Mouse (Mus musculus) left cerebral cortex, adult 9 months (tissue): ENCODE results near the gene Limk2.

Experiments
- DNase-seq, 2 experiments: peaks; one replicate each; pipeline ENCODE4 v3.0.0; 2022; ENCODE audit warnings: low spot score in 2 of 2

Gene Limk2

DNA sequence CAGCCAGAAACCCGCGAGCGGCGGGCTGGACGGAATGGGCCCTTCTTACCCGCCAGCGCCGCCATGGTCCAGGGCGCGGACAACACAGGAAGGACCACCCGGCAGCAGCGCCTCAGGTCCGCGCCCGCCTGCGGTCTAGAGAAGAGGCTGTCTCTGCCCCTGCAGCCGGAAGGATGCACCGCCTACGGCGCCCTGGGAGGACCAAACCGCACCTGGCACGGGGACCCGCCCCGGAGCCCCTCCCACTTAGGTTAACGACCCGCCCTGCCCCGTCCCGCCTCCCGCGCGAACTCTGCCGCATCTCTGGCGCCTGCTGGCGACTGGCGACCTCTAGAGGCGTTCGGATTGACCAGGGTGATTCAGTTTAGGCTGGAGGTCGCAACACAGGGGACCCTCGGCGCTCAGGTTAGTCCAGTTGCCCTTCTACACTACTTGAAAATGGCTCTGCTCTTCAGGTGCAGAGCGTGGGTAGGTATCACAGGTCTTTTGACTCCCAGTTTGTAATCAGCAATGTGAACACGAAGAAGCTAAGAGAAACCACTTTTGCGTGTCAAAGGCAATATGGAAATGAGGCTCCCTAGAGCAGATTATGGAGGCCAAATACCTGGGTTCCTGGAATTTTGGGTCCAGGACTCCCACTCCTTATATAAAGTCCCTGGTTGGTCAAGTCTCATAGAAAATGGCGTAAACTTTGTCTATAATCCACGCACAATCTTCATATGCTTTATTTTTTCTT is at the start of gene Limk2:
Gene Limk2, minus strand, starts transcription at position 193 of the 736 bp plus-strand sequence.
- DNase-seq: peak; percentile 43 to 85

DNA sequence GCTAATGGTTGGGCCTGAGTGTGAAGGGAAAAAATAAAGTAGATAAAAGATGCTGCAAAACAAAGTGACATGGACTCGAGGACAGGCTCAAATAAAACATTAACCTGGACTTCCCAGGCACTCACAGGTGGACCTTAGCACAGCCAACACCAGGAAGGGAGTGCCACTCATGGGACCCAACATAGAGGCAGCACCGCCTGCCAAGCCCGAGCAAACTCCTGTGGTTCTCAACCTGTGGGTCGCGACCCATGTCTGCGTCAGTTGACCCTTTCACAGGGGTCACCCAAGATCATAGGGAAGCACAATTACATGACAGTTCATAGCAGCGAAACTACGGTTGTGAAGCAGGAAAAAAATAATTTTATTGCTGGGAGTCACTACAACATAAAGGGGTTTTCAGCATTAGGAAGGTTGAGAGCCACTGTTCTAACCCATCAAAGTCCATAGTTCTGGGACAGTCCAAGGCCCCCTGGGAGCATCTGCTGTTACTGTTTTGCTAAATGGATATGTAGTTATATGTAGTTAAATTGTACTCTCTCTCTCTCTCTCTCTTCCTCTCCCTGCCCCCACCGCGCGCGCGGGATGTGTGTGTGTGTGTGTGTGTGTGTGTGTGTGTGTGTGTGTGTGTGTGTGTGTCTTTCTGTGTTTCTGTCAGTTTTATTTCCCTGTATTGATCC is 49.6 kb upstream of the Limk2 start:
- no peak for DNase-seq

DNA sequence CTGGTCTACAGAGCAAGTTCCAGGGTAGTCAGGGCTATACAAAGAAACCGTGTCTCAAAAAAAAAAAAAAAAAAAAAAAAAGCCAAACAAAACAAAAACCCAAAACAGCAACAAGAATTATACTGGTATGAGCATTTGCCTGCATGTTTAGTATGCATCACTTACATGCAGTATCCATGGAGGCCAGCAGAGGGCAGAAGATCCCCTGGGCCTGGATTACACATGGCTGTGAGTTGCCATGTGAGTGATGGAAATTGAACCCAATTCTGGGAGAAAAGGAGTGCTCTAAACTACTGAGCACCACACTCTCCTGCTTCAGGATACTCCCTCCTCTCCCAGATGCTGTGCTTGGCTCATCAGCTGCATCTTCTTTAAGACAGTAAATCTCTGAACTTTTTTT is 47.4 kb upstream of the Limk2 start:
- DNase-seq: peak in 1 of 2 experiments; percentile 75

DNA sequence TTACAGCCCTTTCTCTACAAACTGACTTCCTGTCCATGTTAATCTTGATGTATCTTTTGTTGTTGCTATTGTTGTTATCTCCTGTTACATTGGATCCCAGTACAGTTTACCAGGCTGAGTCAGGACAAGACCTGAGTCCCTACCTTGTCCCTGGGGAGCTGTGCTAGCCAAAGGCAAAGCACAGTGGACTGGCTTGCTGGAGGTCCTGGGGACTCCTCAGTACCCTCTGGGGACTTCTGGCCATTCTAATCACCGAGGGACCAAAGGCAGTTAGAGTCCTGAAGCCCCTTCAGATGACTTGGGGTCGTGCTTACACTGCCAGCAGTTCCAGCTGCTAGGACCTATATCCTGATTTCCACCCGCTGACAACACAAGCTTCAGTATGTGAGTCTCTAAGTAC is 45.5 kb upstream of the Limk2 start:
- DNase-seq: no peak

DNA sequence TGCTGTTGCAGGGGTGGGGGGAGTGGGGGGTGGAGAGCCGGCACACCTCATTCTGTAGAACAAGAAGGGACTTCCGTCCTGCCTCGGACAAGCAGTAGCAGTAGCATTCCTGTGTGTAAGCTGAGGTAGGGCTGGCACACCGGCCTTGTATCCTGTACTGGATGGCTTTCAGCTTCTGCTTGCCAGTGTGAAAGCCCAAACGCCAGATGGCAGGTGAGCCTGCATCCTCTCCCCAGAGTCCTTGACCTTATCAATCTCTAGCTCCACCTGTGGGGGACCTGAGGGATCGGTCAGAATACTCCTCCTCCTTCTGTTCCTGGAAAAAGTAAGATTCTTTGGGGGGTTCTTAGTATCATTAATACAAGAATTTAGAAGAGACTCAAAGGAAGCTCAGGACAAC is 44.5 kb upstream of the Limk2 start:
- DNase-seq: no peak

DNA sequence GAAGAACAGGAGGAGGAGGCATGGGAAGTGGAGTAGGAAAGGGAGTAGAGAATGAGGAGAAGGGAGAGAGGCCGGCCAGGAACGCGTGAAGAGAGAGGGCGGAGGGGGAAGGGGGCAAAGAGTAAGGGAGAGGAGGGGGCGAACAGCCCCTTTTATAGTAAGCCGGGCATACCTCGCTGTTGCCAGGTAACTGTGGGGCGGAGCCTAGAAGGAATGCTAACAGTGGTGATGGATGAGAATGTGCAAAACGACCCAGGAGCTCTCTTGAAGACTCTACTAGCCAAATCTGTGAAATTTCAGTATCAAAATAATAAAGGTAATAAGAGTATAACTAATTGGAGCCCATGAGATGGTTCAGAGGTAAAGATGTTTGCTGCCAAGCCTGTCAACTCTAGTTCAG is 43.8 kb upstream of the Limk2 start:
- peak in 1 of 2 experiments; percentile 28 for DNase-seq

DNA sequence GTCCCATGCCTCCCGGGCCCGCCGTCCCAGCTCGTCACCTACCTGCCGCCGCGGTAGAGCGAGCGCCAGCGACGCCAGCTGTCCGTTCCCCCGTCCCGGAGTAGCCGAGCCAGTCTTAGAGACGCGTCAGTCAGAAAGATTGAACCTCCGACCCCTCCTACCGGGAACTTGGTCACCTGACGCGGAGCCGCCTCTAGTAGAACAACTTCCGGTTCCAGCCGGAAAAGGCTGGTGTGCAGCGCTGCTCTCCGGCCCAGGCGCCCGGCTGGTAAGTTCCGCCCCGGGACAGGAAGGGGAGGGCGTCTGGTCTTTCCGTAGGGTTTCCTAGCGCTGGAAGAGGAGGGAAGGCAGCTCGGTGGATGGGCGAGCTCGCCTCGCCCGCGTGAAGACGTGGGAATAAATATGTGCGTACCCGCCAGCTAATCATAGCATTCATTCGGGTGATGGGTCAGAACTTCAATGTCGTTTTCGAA is 43.2 kb upstream of the Limk2 start, which contains the start of gene Rnf185:
Gene Rnf185, minus strand, starts transcription at position 197 of the 473 bp plus-strand sequence.
- DNase-seq: peak; percentile 87 to 94

DNA sequence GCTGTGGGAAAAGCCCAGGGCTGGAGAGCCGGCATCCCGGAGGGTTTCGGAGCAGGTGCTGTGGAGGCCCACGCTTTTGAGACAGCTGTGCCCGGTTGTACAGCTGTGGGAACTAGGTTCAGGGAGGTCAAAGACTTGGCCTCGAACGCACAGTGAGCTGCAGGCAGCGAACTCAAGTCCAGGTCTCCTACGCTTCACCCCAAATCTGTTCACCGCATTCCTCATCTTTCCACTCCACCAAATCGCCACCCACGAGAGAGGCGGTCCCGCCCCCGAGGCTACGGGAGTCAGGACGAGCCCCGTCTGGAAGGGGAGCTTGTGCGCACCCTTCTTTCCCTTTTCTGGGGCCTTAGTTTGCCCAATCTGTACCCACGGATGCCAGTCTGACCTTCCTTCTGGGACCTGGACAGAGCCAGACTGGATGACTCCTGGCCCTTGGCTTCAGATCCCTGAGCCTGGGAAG is 42.7 kb upstream of the Limk2 start:
- DNase-seq: peak; percentile 35 to 44

DNA sequence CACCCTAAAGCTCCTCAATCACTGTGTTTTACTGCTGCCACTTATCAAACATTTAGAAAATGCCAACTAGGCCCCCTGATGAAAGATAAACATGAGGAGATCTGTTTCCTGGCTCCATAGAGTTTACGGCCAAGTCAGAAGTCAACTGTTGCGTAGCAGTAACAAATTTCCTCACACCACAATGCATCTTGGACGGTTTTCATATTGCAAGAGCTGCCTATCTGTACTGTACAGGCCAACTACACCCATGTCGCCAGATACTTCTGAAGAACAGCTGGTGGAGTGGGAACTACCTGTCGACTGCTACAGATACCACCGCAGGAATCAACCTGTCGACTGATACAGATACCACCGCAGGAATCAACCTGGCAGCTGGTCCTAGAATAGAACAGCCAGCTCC is 35.9 kb upstream of the Limk2 start:
- no peak for DNase-seq

DNA sequence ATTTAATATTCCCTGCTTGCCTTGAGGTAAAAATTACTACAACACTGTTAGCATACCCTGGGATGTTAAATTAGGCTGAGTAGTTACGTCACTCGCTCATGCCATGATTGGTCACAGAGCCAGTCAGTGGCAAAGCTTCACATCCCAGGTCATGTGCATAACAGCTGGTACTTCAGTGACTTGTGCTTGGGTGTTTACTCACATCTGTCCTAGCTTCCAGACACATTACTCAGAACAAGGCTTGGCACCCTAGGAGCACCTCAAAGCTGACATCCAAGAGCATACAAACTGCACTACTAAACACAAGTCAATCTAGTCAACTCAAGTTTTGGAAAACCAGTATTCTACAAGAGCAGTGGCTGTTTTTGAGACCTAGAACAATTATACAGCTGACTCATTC is 34.1 kb upstream of the Limk2 start:
- no peak for DNase-seq

DNA sequence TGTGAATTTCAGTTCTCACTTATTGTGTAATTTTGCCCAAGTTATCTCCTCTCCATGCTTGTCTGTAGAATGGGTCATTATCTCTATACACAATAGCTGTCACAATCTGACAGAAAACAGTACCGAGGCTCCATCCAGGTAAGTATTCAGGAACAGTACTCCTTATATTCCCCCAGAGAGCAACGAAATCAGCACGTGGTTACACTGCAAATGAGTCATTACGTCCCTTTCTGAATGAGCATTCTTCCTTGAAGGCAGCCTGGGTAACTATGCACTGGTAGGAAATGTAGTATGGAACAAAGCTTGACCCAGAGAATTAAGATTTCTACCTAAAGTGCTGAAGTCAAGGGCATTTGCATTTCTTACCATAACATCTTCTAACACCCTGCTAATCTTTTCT is 33.7 kb upstream of the Limk2 start:
- no peak for DNase-seq

DNA sequence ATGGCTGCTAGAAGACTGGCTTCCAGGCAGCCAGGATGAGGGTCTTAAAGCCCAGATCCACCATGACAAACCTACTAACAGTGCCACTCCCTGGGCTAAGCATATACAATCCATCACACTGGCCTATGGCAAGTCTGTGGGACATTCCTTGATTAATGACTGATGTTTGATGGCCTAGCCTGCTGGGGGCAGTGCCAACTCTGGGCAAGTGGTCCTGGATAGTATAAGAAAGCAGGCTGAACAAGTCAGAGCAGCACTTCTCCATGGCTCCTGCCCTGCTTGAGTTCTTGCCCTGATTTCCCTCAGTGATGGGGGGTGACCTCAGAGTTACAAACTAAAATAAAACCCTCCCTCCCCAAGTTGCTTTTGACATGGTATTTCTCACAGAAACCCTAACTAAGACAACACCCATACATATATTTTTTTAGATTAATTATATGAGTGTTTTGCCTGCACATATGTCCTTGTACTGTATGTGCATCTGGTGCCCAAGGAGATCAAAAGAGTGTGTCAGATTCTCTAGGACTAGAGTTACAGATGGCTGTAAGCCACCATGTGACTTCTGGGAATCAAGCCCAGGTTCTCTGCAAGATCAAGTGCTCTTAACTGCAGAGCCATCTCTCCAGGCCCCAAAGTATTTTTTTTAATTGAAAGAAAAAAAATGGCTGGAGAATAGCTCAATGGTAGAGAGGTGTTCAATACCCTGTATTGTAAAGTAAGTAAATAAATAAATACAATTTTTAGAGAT is 32.9 kb upstream of the Limk2 start:
- DNase-seq: peak in 1 of 2 experiments; percentile 25

DNA sequence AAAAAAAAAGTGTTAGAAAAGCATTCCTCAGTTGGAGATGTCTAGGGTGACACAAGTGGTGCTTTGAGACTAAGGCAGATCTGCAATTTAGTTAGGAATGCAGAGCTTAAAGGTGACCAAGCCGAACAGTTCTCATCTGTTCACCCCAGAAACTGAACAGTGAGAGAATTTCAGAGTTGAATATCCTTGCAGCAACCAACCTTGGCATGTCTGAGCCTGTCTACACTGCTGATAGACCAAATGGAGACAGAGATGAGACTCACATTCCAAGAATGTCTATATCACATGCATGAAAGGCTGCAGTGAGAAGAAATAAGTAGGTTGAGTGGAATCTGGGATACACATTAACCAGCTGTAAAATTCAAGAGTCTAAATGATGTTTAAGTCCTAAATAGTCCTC is 28.6 kb upstream of the Limk2 start:
- no peak for DNase-seq

DNA sequence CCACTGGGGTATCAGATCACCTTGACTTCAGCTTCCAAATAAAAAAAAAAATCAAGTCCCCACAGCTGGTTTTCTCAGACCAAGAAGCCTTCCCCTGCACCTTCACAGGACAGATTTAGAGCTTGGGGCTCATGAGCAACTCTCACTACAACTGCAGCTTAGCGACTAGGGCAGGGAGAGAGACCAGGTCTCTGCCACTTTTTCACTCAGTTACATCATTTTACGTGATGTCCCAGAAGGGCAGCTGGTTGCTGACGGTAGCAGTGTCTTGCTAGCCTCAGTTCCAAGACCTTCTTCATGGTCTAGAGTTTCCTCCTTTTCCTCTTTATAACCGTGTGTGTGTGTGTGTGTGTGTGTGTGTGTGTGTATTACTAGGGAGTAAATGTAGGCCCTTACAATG is 24.8 kb upstream of the Limk2 start:
- DNase-seq: no peak

DNA sequence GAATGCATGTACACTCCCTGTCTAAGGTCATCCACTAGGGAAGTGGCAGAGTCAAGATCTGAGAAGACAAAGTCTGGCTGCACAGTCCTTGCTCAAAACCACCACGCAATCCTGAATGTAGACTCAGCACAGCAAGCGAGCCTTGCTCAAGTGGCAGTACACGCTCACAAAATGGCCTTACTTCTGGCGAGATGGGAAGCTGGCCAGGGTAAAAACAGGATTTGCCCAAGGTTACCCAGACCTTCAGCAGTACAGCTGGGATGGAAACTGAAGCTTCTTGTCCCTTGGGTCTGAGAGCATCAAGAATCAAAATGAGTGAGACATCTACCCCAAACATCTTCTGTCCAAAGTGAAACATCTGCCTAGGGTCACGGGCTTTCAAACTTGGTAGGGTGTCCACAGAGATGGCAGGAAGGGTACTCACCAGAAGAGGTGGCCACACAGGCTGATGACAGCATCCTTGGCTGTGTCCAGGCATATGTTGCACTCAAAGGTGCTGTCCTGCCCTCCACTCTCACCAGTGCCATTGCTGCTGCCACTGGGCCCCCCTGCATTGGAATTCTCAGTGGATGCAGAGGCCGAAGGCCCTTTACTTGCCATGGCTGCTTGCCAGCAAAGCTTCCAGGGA is 23.1 kb upstream of the Limk2 start:
- DNase-seq: no peak

DNA sequence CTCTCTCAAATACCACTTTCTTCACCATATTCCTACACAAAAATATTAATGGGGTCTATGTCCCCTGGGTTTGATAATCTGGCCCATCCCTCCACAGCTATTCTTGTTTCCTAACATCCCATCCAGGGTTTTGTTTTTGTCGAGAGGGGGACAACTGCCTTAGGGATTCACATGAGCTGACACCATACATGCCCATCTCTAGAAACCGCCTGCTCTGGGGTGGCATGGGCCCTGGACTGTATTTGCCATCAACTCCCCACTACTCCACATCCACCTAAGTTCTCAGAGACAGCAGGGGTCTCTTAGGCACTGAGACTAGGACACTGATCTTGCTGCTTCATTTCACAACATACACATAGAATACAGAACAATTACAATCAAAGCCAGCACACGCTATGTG is 22.5 kb upstream of the Limk2 start:
- no peak for DNase-seq

DNA sequence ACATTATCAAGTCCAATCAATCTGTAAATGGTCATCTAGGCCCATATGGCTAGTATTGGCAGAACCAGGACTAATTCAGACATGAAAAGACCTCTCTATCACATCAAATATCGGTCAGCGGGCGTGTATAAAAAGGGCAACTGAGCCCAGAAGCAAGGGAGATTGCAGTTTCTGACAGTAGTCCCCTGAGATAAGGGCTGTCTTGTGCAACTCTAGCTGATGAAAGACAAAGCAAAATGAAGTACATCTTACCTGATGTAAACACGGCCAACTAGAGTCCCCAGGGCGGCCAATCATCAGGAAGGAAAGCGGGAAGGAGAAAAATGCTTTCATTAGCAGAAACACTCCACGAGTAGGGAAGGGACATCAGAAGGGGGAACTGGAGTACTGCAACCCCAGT is 19.6 kb upstream of the Limk2 start:
- DNase-seq: no peak

DNA sequence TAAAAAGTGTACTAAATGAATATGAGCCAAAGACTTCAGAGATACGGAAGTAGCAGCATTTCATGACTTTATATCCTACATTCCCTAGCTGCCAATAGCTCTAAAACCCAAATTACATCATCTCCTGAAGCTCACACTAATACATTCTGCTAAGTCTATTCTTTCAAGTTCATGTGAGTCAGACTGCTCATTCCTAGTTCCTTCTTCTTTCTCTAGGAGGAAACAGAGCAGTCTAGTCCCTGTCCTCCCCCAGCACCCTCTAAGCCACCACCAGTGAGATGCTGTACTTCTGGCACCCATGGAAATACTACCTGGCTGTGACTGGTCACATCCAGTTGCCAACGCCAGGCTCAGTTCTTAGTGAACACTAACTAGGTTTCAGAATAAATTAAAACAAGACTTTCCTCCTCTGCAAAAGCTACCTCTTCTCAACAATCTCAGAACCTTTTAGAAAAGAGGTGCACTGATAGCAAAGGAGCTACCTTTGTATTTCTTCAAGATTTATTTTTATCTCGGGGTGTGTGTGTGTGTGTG is 18.8 kb upstream of the Limk2 start:
- no peak for DNase-seq

DNA sequence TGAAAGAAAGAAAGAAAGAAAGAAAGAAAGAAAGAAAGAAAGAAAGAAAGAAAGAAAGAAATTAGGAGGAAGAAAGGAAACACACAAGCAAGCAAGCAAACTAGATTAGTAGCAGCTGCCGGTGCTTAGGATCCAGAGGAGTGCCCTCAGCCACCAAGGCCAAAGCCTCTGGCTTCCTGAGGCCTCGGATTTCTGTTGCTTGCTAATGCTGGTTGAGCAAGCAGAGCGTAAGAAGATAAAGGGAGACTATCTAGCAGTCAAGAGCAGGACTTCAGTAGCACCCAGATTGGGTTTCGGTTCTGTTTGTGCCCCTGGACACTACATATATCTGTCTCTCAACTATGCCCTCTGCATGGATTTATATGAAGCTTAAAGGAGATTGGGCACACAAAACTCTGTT is 13.3 kb upstream of the Limk2 start:
- DNase-seq: no peak

DNA sequence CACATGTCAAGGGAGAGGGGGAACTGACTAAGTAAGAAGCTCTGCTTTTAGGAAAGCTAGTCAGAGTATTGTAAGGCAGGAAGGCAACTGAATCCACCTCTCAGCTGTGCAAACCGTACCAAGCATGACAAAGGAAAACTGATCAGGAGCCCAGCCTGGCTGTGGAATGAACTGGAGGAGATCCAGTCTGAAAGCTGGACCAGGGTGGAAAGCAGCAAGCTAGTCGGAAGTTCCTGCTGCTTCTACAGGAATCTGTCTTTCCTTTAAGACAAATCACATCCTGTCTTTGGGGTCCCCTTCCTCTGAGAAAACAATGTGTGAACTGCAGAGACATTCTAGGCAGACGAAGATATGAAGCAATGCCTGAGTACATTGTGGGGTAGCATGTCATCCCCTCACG is 9.8 kb upstream of the Limk2 start:
- no peak for DNase-seq

DNA sequence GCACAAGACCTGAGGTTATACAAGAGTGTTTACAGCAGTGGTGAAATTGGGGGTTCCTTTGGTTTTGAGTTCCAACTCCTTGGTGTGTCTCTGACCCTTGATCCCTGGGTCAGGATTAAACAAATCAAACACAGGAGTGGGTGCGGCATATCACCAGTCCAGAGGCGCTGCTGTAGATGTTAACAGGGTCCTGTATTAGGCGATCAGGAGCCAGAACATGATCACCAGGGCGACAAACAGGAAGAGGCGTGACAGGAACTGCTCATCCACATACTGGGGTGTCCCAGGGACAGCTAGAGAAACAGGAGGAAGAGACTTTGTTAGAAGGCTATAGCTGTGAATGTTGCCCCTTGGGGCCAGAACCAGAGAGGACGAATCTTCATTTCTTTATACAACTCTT is 8.8 kb upstream of the Limk2 start:
- DNase-seq: no peak

DNA sequence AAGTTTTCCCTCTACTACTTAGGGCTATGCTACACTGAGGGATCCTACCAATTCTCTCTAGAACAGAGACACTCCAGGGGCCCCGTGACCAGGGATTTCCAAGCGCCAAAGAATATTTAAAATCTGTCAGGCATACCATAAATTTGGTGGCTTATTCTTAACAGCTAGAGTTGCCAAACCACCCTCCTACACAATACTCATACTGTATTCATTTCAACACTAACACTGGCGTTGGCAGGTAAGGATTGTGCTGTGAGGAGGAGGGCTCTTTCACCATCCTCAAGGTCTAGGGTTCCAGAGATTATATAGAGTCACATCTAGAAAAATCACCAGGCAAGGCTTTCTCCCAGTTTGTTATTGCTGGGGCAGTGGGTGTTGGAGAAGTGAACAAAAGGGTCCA is 7.4 kb upstream of the Limk2 start:
- no peak for DNase-seq
